Mouse (Mus musculus) liver, postnatal 0 days (tissue): ENCODE results near the gene Pdss2.

Experiments
- CTCF ChIP-seq: sonication (generic); IDR thresholded peaks from 2 replicates; pipeline ENCODE4 v1.5.1; 2016; ENCODE audit warnings: antibody characterized with exemption, low read depth
- EP300 ChIP-seq: IDR thresholded peaks from 2 replicates; pipeline ENCODE4 v1.6.1; 2016; ENCODE audit warnings: antibody characterized with exemption, low read depth, mild to moderate bottlenecking

- TF ChIP-seq CTCF (no peak), EP300 (no peak)
Measured at GRCm38 (mm10) chr10:43276116-43276659, 54.9 kb downstream of the Pdss2 start.
